Mouse (Mus musculus) kidney, adult 9 months (tissue): ENCODE results near the gene Tmem72.

ENCODE experiments used
- DNase-seq: peaks from one replicate; pipeline ENCODE4 v3.0.0; 2022

Tmem72 gene

DNA sequence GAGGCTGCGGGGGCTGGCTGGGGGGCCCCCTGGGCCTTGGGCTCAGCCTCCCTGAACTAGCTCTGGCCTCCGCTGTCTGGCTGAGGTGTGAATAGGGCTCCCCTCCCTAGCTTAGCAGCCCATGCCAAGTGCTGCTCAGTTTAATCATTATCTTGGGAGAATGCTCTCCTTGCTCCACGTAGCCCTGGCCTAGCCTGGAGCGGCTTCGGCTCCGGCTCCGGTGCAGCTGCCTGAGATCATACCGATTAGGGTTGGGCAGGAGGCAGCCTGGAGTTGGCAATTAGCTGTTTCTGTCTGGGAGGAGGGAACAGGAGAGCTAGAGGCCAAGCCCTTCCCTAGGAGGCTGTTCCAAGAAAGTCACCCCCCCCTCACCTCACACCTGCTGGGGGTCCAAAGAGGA, at the start of gene Tmem72:
Gene Tmem72 (minus strand): TSS at position 248 of the 400 bp plus-strand sequence.
- DNase-seq: peak; percentile 82

DNA sequence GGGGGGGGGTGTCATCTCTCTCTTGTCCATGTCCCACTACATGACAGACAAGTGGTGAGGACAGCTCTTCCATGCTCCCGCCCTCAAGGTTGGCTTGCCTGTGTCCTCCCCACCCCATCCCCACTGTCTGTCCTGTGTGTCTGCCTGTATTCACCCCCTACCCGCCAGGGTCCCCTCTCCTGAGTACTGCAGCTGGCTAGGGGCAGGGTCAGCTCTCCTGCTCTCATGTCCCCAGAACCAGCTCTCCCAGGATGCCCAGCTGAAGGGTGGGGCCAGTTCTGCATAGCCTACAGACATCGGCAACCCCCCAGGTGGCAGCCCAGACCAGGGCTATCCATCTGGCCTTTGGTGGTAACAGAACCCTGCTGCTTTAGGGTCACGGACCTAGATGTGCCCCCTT, 47.8 kb upstream of the Tmem72 start:
- DNase-seq: no peak

GRCm38 (mm10) chr6:116762333-116762732, 45.6 kb upstream of the Tmem72 start:
- no peak for DNase-seq

DNA sequence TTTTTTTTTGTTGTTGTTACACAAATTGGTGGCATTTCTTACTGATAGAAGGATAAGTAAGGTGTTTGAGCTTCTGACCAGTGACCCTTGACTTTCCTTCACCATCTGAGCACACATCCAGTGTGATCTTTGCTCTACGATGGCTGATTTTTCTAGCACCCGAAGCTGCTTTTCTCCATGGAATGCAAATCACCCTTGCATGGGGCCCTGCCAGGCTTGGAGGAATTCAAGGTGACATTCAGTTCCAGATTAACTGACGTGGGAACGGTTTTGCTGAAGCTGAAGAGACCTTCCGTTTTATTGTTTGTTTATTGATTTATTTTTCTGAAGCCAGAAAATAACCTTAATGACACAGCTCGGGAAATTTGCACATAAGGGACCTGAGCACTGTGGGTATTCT, 43.5 kb upstream of the Tmem72 start:
- peak; percentile 80 for DNase-seq

GRCm38 (mm10) chr6:116756364-116756763, 39.7 kb upstream of the Tmem72 start:
- DNase-seq: no peak

- DNase-seq: no peak
These were observed 21.3 kb upstream of the Tmem72 start for GRCm38 (mm10) chr6:116738046-116738445.

DNA sequence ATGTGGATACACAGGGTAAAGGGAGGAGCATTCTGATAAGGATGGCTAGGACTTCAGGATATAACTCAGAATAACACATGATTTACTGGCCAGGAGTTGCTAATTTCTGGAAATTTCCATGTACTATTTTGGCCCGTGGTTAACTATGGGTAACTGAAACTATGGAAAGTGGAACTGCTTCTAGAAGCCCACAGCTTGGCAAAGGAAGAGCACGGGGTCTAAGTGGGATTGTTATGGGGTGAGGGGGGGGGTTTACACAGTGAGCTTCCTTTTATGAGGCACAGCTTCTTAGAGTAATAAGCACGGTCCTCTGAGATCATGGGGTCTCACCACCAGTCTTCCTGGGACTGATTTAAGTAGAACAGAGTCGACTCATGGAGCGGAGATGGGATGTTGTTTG, 18.6 kb upstream of the Tmem72 start:
- no peak for DNase-seq

- DNase-seq: no peak
These were observed 16.9 kb upstream of the Tmem72 start for GRCm38 (mm10) chr6:116733577-116733976.

- no peak for DNase-seq
These were observed 7.9 kb upstream of the Tmem72 start for GRCm38 (mm10) chr6:116724489-116725160.

DNA sequence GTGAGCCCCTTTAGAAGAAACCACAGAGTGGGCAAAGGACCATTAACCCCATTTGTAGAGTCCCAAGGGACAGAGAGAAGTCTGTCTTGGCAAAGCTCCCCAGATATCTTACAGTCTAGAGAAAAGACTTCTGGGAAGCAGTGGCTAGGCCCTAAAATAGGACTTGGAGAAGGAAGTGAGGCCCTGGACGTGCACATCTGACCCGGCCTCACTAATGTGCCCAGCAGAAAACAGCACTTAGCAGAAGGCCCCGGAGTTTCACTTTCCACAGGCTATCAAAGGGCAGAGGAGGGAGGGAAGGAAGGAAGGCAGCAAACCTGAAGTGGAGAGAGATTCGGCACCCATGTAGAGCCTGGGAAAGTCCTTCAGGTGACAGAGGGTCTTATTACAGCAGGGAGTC, 2.2 kb upstream of the Tmem72 start:
- DNase-seq: peak; percentile 43

DNA sequence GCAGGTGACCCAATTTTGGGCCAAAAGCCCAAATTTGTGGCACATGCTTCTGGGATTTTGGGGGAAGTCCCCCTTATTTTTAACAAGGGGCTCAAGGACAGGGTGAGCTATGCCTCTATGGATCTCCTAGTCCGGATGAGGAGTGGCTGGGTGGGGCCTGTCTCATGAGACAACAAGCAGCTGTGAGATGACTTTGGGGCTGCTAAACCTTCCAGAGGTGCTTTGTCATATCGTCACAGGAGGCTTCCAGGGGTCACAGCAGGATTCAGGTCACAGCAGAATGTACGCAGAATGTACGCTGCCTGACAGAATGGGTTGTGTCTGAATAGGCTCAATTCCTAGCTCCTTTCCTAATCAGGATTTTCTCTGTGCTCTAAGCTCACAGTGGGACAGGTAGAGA, 1.6 kb upstream of the Tmem72 start:
- DNase-seq: no peak

GRCm38 (mm10) chr6:116717851-116718250, 1.1 kb upstream of the Tmem72 start:
- no peak for DNase-seq

GRCm38 (mm10) chr6:116715166-116715565, 1.5 kb downstream of the Tmem72 start:
- DNase-seq: peak; percentile 44

DNA sequence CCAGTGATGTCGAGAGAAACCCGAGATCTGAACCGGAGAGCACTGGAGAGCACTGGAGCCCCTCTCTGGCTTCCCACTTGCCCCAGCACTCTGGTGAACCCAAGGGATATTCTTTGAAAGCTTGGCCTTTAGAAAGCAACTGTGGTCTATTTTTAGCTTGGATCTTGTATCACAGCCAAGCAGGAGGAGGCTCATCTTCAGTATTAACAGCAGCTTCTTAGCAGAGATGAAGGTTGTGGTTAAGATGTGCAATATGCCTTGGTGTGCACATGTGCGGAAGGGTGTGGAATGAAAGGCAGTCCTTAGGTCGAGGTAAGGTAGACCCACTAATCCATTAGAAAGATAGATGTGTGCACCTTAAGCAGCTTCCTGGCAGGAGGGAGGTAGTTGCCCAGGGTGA, 2.1 kb downstream of the Tmem72 start:
- no peak for DNase-seq

GRCm38 (mm10) chr6:116713966-116714365, 2.7 kb downstream of the Tmem72 start:
- no peak for DNase-seq

DNA sequence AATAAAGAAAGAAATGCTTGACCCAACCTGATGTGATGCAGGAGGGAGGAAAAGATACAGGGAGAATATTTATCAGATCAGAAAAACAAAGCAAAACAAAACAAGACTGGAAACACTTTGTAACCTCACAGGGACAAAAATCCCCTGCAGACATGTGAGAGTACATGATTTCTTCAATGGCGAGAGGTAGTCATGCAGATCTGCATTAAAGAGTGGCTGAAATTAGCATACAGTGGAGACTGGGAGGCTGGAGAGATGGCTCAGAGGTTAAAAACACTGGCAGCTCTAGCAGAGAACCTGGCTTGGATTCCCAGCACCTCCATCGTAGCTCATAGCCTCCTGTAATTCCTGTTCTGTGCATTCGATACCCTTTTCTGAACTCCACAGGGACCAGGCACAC, 4.2 kb downstream of the Tmem72 start:
- peak; percentile 40 for DNase-seq

- DNase-seq: peak; percentile 27
These were observed 4.7 kb downstream of the Tmem72 start for GRCm38 (mm10) chr6:116712062-116712461.

GRCm38 (mm10) chr6:116704320-116704719, 12.4 kb downstream of the Tmem72 start:
- no peak for DNase-seq

DNA sequence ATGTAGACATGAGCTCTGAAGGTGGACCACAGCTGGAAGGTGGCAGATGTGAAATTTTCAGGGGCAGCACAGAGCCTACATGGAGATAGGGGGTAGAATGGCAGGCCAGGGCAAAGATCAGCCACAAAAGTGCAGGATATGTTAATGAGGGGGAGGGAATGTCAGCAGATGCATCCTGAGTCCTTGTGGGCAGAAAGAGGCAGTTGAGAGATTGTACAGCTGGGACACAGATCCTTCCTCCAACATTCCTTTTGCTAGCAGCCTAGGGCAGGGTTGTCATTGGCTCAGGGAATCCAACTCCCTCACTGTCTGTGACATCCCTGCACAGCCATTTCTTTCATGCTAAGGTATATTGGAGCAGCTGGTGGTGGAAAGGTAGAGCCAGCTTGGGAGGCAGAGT, 15.9 kb downstream of the Tmem72 start:
- DNase-seq: no peak

- DNase-seq: peak; percentile 73
These were observed 18.8 kb downstream of the Tmem72 start for GRCm38 (mm10) chr6:116697896-116698425.

DNA sequence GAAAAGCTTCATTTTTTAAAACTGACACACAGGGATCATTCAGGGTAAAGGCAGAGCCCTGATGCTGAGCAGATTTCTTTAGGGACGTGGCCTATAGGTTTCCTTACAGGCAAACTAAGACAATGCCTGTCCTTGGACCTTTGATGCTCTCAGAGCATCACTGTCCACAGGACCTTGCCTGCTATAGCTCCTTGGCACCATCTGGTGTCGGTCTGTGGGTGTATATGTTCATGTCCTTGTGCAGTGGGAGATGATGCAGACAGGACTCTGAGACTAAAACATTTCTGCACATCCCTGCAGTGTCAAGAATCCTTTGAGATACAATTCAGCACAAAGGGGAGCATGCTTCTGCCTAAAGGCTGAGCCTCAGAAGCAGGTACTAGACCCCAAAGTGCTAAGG, 19.3 kb downstream of the Tmem72 start:
- DNase-seq: no peak

- no peak for DNase-seq
These were observed 22.4 kb downstream of the Tmem72 start for GRCm38 (mm10) chr6:116694346-116694745.

GRCm38 (mm10) chr6:116693639-116694038, 23.1 kb downstream of the Tmem72 start:
- DNase-seq: no peak

DNA sequence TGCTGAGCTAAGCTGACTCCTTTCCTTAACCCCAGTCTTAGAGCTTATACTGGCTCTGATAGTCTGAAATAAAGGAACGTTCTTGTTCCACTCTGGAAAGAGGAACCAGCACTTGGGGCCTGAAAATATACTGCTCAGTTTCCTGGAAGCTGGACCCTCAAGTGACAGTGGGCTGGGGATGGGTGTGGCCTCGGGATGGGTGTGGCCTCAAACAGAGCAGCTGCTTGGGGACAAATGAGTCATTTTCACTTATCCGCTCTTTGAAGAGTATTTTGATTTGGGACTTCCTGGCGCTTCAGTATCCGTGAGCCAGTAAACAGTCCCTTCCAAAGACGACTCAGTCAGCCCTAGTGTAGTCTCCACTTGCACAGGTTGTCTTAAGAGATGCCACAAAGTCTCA, 34.4 kb downstream of the Tmem72 start:
- DNase-seq: peak; percentile 42
